Mouse (Mus musculus) testis, postnatal 14 days (tissue): Measurements from ENCODE around the gene Mrpl27.
"Not testable (repeated sequence)": the region's sequence is repeated elsewhere in the genome, so short reads cannot be mapped to it uniquely, and the experiment has no call there.

ENCODE experiments used
- DNase-seq: peaks from one replicate; pipeline ENCODE4 v3.0.0; 2021; ENCODE audit warnings: low spot score

Mrpl27 gene

GRCm38 (mm10) chr11:94653663-94654436 lies at the start of gene Mrpl27, which contains the start of gene Eme1:
Gene Mrpl27 (plus strand): TSS chr11:94653767.
Gene Eme1 (minus strand): TSS chr11:94653964.
- DNase-seq, result peak; percentile 85

GRCm38 (mm10) chr11:94610744-94611740 lies 42.5 kb upstream of the Mrpl27 start:
- DNase-seq, result no peak

GRCm38 (mm10) chr11:94614603-94615002 lies 39.0 kb upstream of the Mrpl27 start:
- DNase-seq, result no peak

- peak; percentile 60 for DNase-seq
Measured at GRCm38 (mm10) chr11:94615494-94615893, 38.1 kb upstream of the Mrpl27 start.

- no peak for DNase-seq
Measured at GRCm38 (mm10) chr11:94617646-94618045, 35.9 kb upstream of the Mrpl27 start.

- no peak for DNase-seq
Measured at GRCm38 (mm10) chr11:94620766-94621457, 32.7 kb upstream of the Mrpl27 start.

- DNase-seq, result no peak
Measured at GRCm38 (mm10) chr11:94621458-94621852, 32.1 kb upstream of the Mrpl27 start.

GRCm38 (mm10) chr11:94622162-94622561 lies 31.4 kb upstream of the Mrpl27 start:
- DNase-seq, result no peak

GRCm38 (mm10) chr11:94629199-94629883 lies 24.2 kb upstream of the Mrpl27 start, which contains the start of gene Lrrc59:
Gene Lrrc59 (plus strand): TSS chr11:94629767.
- peak; percentile 93 for DNase-seq

- DNase-seq, result no peak
Measured at GRCm38 (mm10) chr11:94629884-94630198, 23.7 kb upstream of the Mrpl27 start.

- DNase-seq, result peak; percentile 38
Measured at GRCm38 (mm10) chr11:94630199-94631011, 23.2 kb upstream of the Mrpl27 start.

GRCm38 (mm10) chr11:94631969-94632368 lies 21.6 kb upstream of the Mrpl27 start:
- no peak for DNase-seq

GRCm38 (mm10) chr11:94632988-94633387 lies 20.6 kb upstream of the Mrpl27 start:
- no peak for DNase-seq

GRCm38 (mm10) chr11:94634431-94634830 lies 19.1 kb upstream of the Mrpl27 start:
- DNase-seq, result no peak

- no peak for DNase-seq
Measured at GRCm38 (mm10) chr11:94644461-94645219, 8.9 kb upstream of the Mrpl27 start.

- no peak for DNase-seq
Measured at GRCm38 (mm10) chr11:94646457-94646856, 7.1 kb upstream of the Mrpl27 start.

- not testable (repeated sequence) for DNase-seq
Measured at GRCm38 (mm10) chr11:94651241-94651640, 2.3 kb upstream of the Mrpl27 start.

- DNase-seq, result no peak
Measured at GRCm38 (mm10) chr11:94652973-94653372, 594 bp upstream of the Mrpl27 start.

- DNase-seq, result no peak
Measured at GRCm38 (mm10) chr11:94661344-94661743, 7.8 kb downstream of the Mrpl27 start.

GRCm38 (mm10) chr11:94665281-94665680 lies 11.7 kb downstream of the Mrpl27 start:
- no peak for DNase-seq
